Mouse (Mus musculus) heart, embryonic 12.5 days (tissue): ENCODE measurements at regions not wholly inside any gene's neighbourhood (a gene's known extent, or its start where the extent isn't known, plus 50 kb on each side); places are given as distances from the start of the nearest gene placed in this dataset.

ENCODE experiments used
- ATAC-seq: fragments of 200-750 bp; cut with Nextera tagmentation; 2 replicates; pipeline ENCODE4 v1.8.0; 2017; ENCODE audit warnings: moderate TSS enrichment, moderate library complexity; ENCODE audit not compliant: insufficient number of reproducible peaks, low FRiP score
- H3K27ac ChIP-seq: fragments of 300-500 bp; sonication (generic); 2 replicates; pipeline ENCODE4 v1.5.1; 2016; ENCODE audit warnings: mild to moderate bottlenecking, moderate library complexity; ENCODE audit not compliant: poor library complexity, severe bottlenecking
- H3K27me3 ChIP-seq: fragments of 300-500 bp; sonication (generic); replicated peaks from 2 replicates; pipeline ENCODE4 v1.6.1; 2016; ENCODE audit warnings: mild to moderate bottlenecking, moderate library complexity
- H3K36me3 ChIP-seq: fragments of 300-500 bp; sonication (generic); 2 replicates; pipeline ENCODE4 v1.6.1; 2016; ENCODE audit warnings: mild to moderate bottlenecking, moderate library complexity
- H3K4me1 ChIP-seq: fragments of 300-500 bp; sonication (generic); replicated peaks from 2 replicates; pipeline ENCODE4 v1.6.1; 2016; ENCODE audit warnings: mild to moderate bottlenecking
- H3K4me2 ChIP-seq: fragments of 300-500 bp; sonication (generic); 2 replicates; pipeline ENCODE4 v1.6.1; 2016; ENCODE audit warnings: mild to moderate bottlenecking, moderate library complexity
- H3K4me3 ChIP-seq: fragments of 300-500 bp; sonication (generic); 2 replicates; pipeline ENCODE4 v1.5.1; 2016; ENCODE audit warnings: mild to moderate bottlenecking
- H3K9ac ChIP-seq: fragments of 300-500 bp; sonication (generic); 2 replicates; pipeline ENCODE4 v1.6.1; 2016; ENCODE audit warnings: mild to moderate bottlenecking, moderate library complexity
- H3K9me3 ChIP-seq: fragments of 300-500 bp; sonication (generic); replicated peaks from 2 replicates; pipeline ENCODE4 v1.6.1; 2016; ENCODE audit warnings: mild to moderate bottlenecking, moderate library complexity
- WGBS: fragments of 180-500 bp; shearing (Covaris S2); methylation state at CpG from one replicate; pipeline ENCODE4 v1.1.7; 2016; 5-methylcytosine and 5-hydroxymethylcytosine counted together

DNA sequence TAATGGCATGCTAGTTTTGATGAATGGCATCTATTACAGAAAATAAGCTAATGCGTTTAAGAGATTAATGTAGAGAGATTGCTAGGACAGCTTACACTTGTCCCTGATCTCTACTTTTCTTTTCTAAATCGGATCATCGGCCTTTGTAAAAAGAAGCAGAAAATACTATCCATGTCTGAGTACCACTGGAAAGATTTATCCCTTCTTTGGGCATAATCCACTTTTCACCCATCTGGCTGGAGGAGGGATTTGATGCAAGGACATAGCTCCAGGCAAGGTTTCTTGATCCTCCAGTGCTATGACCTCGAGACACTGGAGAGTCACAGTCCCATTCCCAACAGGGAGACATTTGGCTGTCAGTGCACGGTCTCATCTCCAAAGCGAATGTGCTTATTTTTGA lies 166.6 kb upstream of the Gm9747 start:
- ATAC-seq: no peak

DNA sequence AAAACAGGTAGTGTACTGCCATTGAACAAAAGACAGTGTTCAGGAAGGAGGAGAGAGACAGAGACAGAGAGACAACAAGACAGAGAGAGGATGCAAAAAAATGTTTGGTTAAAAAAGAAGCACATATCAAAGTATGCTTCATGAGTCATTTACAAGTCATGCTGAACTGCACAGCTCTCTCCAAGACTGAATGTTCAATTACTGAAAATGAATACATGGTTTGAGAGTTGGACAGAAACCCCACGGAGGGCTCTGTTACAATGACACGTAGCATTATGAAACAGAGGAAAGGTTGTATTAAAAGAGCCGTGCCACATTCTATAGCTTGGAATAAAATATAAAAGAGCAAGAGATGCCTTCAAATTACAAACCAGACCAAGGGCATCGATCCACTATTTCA lies 164.3 kb upstream of the Gm9747 start:
- Histone ChIP-seq H3K27me3 (no peaks in the 10 kb centered on the region), H3K4me1 (no peaks in the 10 kb centered on the region), H3K36me3 (no peaks in the 10 kb centered on the region), H3K9ac (no peak overlapping the region), H3K9me3 (0 out of 2 replicates have a peak, but pooled peaks cover 2% of the 10 kb centered on the region), H3K4me3 (no peak overlapping the region), H3K4me2 (no peak overlapping the region), H3K27ac (no peak overlapping the region)
- ATAC-seq: no peak
- 78% methylated on average over 4 of the region's 4 CpGs for WGBS

More for the DNA sequence above, 166.6 kb upstream of the Gm9747 start:
- Histone ChIP-seq H3K9me3 (0 out of 2 replicates have a peak, but pooled peaks cover 3% of the 10 kb centered on the region), H3K4me3 (no peak overlapping the region), H3K9ac (no peak overlapping the region), H3K27ac (no peak overlapping the region), H3K36me3 (no peaks in the 10 kb centered on the region), H3K4me1 (no peaks in the 10 kb centered on the region), H3K27me3 (no peaks in the 10 kb centered on the region), H3K4me2 (no peak overlapping the region)
- WGBS: 81% methylated on average over 6 of the region's 6 CpGs

DNA sequence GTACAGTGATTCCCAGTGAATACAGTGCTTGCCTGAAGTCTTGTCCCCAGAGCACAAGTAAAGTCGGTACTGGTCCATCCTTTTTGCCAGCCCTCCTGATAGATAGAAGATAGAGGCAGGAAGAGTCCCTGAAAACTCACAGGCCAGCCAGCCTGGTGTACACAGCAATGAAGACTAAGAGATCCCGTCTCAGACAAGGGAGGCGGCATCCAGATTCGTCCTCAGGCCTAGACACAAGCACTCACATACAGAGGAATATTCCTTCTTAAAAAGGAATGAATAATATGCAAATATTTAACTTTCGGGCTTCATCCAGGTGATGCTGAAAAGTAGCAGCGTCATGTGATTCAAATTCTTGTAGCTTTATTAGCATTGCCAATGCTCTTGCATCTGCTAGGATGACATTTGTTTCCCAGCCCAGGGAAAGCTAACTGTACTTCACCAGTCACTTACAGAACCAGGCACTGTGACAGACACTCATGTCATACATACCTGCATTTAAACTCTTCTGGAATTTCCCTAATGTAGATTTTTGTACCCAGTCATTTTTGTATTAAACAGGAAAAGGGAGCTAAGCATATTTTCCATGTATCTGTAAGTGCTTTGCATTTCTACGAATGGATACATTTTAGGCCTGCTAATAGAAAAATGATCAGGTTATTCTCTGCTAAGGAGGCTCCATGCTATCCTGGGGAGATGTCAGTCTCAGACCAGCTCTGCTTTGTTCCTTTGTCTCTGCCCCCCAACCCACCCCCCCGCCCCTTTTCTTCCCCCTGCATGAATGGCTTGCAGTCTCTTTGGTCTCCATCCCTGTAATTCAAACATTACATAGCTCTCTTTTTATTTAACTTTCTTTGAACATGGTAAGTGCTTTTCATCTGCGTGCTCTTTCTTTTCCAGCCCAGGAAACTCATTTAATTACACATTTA lies 162.5 kb upstream of the Gm9747 start:
- Histone ChIP-seq H3K4me3 (no peak overlapping the region), H3K27me3 (no peaks in the 10 kb centered on the region), H3K36me3 (no peaks in the 10 kb centered on the region), H3K27ac (no peak overlapping the region), H3K4me1 (no peaks in the 10 kb centered on the region), H3K9ac (no peak overlapping the region), H3K9me3 (no peaks in the 10 kb centered on the region), H3K4me2 (no peak overlapping the region)
- 78% methylated on average over 9 of the region's 9 CpGs for WGBS
- no peak for ATAC-seq

DNA sequence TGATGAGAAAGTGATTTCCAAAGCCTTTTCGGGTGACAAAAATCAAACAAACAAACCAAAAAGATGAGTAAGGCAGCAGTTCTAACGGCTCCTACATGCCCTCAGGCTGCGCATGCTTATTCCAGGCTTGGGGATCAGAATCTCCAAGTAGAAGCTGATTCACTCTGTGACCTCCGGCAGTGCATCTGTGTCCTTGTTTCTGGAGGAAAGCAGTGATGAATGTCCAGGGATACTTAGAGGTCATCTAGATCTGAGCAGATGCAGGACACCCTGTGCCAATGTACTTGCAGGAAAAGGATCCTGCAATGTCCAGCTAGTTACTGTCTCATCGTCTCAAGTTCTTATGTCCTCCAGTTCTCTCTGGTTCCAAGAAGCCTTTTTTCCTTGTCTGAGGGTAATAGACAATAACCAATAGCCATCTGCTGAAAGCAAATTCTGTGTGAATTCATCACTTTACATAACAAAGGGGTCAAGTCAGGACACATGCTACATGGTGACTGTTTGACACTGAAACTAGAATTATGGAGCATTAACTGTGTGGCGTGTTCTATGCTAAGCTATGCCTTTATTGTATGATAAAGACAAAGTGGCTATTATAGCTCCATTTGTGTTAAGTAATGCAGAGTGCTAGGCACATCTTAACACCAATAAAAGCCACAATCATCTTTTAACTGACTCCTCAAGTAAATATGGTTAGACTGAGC lies 143.6 kb upstream of the Gm9747 start:
- Histone ChIP-seq H3K4me1 (peaks cover 13% of the 10 kb centered on the region), H3K9me3 (no peaks in the 10 kb centered on the region), H3K9ac (no peak overlapping the region), H3K4me2 (no peak overlapping the region), H3K27me3 (no peaks in the 10 kb centered on the region), H3K4me3 (no peak overlapping the region), H3K36me3 (no peaks in the 10 kb centered on the region), H3K27ac (no peak overlapping the region)
- WGBS: 82% methylated on average over 6 of the region's 6 CpGs
- ATAC-seq: no peak

DNA sequence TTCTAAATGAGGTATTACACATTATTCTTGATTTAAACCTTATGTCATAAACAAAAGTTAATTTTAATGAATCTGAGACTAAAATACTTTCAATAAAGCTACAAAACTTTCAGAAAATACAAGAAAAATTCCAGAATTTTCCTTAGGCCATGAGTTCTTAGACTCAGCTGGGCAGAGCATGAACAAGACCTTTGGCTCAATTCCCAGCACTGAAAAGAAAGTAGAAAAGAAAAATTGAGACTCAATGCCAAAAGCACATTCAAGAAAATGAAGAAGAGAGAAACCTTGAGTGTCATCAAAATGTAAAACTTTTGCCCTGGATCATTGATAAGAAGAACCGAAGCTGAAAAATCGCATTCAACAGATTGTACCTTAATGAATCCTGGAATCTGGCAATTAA lies 137.8 kb upstream of the Gm9747 start:
- peaks cover 13% of the 10 kb centered on the region for H3K4me1 ChIP-seq
- no peaks in the 10 kb centered on the region for H3K9me3 ChIP-seq
- no peak for ATAC-seq
- H3K36me3 ChIP-seq: no peaks in the 10 kb centered on the region
- H3K27me3 ChIP-seq: no peaks in the 10 kb centered on the region
- 84% methylated on average over 2 of the region's 2 CpGs for WGBS
- no peak overlapping the region for H3K4me3 ChIP-seq
- no peak overlapping the region for H3K4me2 ChIP-seq
- H3K27ac ChIP-seq: no peak overlapping the region
- H3K9ac ChIP-seq: no peak overlapping the region

DNA sequence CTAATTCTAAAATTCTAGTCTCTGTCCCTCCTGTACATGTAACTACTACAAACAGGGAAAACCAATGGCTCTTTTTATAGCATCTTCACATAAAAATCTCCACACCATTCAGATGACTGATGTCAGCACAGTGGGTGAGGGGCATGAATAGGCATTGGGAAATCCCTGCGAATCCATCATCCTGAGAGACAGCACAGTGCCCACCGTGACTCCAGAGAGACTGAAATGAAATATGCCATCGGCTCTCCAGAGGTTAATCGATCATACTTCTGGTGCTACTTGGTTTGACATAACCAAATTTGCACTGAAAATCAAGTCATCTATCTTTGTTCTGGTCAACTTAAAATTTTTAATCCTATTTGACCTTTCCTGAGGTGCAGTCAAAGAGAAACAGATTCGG lies 126.2 kb upstream of the Gm9747 start:
- no peaks in the 10 kb centered on the region for H3K4me1 ChIP-seq
- no peak overlapping the region for H3K4me2 ChIP-seq
- ATAC-seq: no peak
- no peaks in the 10 kb centered on the region for H3K36me3 ChIP-seq
- no peak overlapping the region for H3K4me3 ChIP-seq
- H3K27me3 ChIP-seq: no peaks in the 10 kb centered on the region
- no peak overlapping the region for H3K27ac ChIP-seq
- WGBS: 77% methylated on average over 5 of the region's 5 CpGs
- no peaks in the 10 kb centered on the region for H3K9me3 ChIP-seq
- H3K9ac ChIP-seq: no peak overlapping the region

DNA sequence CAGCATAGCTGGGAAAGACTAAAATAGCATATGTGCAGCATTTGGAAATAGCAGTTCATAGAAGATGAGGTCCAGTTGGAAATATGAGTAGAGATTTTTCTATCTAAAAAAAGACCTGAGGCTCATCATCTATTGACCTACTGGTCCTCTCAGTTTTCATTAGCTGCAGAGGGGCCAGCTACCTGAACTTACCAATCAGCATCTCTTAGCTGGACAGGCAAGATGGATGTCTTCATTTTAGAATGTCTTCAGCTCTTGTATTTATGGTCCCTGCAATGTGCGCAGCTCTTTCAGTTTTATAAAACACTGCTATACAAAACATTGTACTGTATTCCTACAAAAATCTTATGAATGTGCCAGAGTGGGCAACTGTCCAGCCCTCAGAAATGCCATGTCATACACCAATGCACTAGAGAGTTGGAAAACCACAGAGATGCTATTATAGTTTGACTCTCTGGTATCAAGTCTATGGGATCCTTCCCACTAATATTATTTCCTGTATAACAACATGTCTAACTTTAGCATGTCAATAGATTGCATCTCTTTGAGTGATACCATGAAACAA lies 122.8 kb upstream of the Gm9747 start:
- ATAC-seq: no peak
- H3K27ac ChIP-seq: no peak overlapping the region
- no peak overlapping the region for H3K4me3 ChIP-seq
- no peaks in the 10 kb centered on the region for H3K36me3 ChIP-seq
- no peaks in the 10 kb centered on the region for H3K27me3 ChIP-seq
- H3K9me3 ChIP-seq: no peaks in the 10 kb centered on the region
- H3K4me2 ChIP-seq: no peak overlapping the region
- 92% methylated on average over 1 of the region's 1 CpGs for WGBS
- H3K9ac ChIP-seq: no peak overlapping the region
- peaks cover 7% of the 10 kb centered on the region; the same call in 1 of the 2 replicates for H3K4me1 ChIP-seq

DNA sequence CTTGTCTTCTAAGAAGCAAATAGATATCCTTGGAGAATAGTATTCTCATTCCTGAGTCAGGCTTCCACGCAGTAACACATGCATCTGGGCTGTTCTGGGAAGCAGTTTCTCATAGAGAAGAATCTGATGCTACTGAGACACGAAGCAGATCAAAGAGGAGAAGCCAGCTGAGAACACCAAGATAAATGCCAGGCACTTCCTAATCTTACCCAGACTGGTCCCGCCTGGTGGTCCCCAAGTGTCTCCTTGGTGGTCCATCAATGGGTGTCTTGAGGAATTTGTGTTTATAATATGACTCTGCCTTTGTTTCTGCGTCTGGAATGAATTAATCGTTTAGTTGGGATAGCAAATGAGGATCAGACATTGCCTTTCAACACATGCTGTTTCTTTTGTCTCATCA lies 120.5 kb upstream of the Gm9747 start:
- Histone ChIP-seq H3K4me1 (peaks cover 7% of the 10 kb centered on the region; the same call in 1 of the 2 replicates), H3K9ac (no peak overlapping the region), H3K9me3 (no peaks in the 10 kb centered on the region), H3K4me2 (no peak overlapping the region), H3K27ac (no peak overlapping the region), H3K27me3 (0 out of 2 replicates have a peak, but pooled peaks cover 4% of the 10 kb centered on the region), H3K36me3 (no peaks in the 10 kb centered on the region), H3K4me3 (no peak overlapping the region)
- ATAC-seq: no peak
- WGBS: 14% methylated on average over 5 of the region's 5 CpGs

DNA sequence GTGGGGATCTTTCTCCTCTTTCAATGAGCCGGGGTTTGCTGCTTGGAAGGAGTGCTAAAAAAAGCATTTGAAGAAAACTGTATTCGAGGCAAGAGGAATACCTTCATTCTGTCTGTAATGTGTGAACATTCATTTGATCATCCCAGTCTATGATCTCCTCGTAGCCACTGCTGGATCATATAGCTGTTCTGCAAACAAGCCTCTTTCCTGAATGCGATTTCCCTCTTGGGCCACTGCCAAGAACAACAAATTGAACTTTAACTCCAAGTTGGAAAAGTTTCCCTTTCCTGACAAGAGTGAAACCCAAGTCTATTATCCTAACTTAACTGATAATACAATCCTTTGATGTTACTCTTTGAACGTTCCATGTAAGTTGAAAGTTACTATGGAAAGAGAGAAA lies 108.4 kb upstream of the Gm9747 start:
- 35% methylated on average over 5 of the region's 5 CpGs for WGBS
- H3K4me1 ChIP-seq: peaks cover 11% of the 10 kb centered on the region
- no peak overlapping the region for H3K4me2 ChIP-seq
- no peaks in the 10 kb centered on the region for H3K9me3 ChIP-seq
- no peak overlapping the region for H3K27ac ChIP-seq
- H3K9ac ChIP-seq: no peak overlapping the region
- H3K36me3 ChIP-seq: no peaks in the 10 kb centered on the region
- no peak for ATAC-seq
- peaks cover 16% of the 10 kb centered on the region; the same call in 1 of the 2 replicates for H3K27me3 ChIP-seq
- no peak overlapping the region for H3K4me3 ChIP-seq

DNA sequence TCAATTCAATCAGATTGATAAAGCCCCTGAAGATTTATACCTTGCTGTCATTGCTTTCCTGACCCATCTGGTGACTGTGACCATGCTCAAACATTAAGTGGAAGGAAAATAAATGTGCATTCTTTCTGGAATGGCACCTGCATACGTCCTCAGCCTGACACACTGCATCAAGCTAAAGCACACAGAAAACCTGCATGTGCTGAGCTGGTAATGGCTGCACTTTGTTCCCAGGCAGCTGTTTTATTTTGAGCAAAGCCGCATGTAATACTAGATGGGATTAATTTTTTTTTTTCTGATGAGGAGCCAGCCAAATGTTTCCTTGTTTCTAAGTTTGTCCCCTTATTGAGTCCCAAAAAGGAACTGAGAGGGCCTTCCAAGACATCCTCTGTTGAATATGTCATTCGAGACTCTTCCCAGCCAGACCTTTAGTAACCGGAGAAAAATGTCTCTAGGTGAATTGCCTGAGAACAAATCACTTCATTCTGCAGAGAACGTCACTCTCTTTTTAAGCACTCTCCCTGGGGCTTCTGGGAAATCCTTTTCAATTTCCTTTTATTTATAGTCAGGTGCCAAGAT lies 103.1 kb upstream of the Gm9747 start:
- H3K36me3 ChIP-seq: no peaks in the 10 kb centered on the region
- ATAC-seq: no peak
- H3K4me3 ChIP-seq: no peak overlapping the region
- H3K4me2 ChIP-seq: no peak overlapping the region
- no peak overlapping the region for H3K9ac ChIP-seq
- 0 out of 2 replicates have a peak, but pooled peaks cover 2% of the 10 kb centered on the region for H3K4me1 ChIP-seq
- H3K9me3 ChIP-seq: no peaks in the 10 kb centered on the region
- peaks cover 25% of the 10 kb centered on the region for H3K27me3 ChIP-seq
- 70% methylated on average over 5 of the region's 5 CpGs for WGBS
- H3K27ac ChIP-seq: no peak overlapping the region

DNA sequence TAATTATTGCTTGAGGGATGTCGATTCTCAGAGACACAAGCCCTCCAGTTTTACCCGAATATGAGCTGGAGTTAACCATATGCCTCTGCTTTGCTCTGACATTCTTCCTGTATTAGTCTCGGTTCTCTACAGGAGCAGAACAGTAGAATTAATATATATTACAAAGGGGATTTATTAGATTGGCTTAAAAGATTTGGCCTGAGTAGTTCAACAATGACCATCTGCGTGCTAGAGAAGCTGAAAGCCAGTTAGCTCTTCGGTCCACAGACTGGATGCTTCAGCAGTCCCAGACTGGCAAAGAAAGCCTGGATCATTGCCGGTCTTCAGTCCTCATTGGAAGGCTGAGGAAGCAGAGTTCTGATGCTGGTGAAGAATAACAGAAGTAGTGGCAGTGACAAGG lies 100.4 kb upstream of the Gm9747 start:
- Histone ChIP-seq H3K4me1 (peaks cover 6% of the 10 kb centered on the region; the same call in 1 of the 2 replicates), H3K9me3 (no peaks in the 10 kb centered on the region), H3K27me3 (peaks cover 16% of the 10 kb centered on the region), H3K36me3 (no peaks in the 10 kb centered on the region), H3K9ac (no peak overlapping the region), H3K4me3 (no peak overlapping the region), H3K4me2 (no peak overlapping the region), H3K27ac (no peak overlapping the region)
- ATAC-seq: no peak
- WGBS: 74% methylated on average over 6 of the region's 6 CpGs
